Mouse (Mus musculus) intestine, embryonic 15.5 days (tissue): ENCODE results near the gene Zfp663. TPM values are rescaled to one million over a fixed set of nuclear protein-coding genes. Genes with fewer than 3 reads are reported as not detected.

Experiments used
- polyA plus RNA-seq: library from polyadenylated mRNA; unstranded; fragments of >200 nt; fragmentation: Nextera tagmentation; extraction: Ambion mirVana; gene quantifications from 2 replicates; pipeline ENCODE4 v1.2.1, GENCODE M21; 2015

Zfp663 gene
- polyA plus RNA-seq, 1 experiment from 2014 or later = 0.75 TPM

Other genes with a start within 250 kb of the Zfp663 start
- gene Cdh22, start 133.9 kb downstream of the Zfp663 start, polyA plus RNA-seq = 0.62 and 0.68 TPM in 2 replicates
- gene Slc35c2, start 80.9 kb downstream of the Zfp663 start, polyA plus RNA-seq = 83.6 and 98.3 TPM in 2 replicates
- 58.1 and 63.0 TPM in 2 replicates for gene Elmo2, start 42.2 kb downstream of the Zfp663 start, polyA plus RNA-seq
- gene Zfp334, start 19.5 kb upstream of the Zfp663 start, polyA plus RNA-seq = 4.9 and 5.0 TPM in 2 replicates
- gene Ocstamp, start 31.7 kb upstream of the Zfp663 start, polyA plus RNA-seq = 0.61 and 0.64 TPM in 2 replicates
- gene Slc13a3, start 104.5 kb upstream of the Zfp663 start, polyA plus RNA-seq = 0.36 and 0.51 TPM in 2 replicates
- 29.1 and 30.6 TPM in 2 replicates for gene Trp53rka, start 124.6 kb upstream of the Zfp663 start, polyA plus RNA-seq
- 4.0 and 4.7 TPM in 2 replicates for gene Slc2a10, start 135.1 kb upstream of the Zfp663 start, polyA plus RNA-seq
- gene Eya2, start 226.3 kb upstream of the Zfp663 start, polyA plus RNA-seq = 0.84 and 1.3 TPM in 2 replicates